Mouse (Mus musculus) ES-E14 (cell line): Measurements from ENCODE around the gene Vapa.

Experiments
- CHD2 ChIP-seq: IDR thresholded peaks from 2 replicates; pipeline ENCODE4 v1.6.1; 2014; ENCODE audit warnings: mild to moderate bottlenecking, low read depth, low read length, inconsistent platforms
- HCFC1 ChIP-seq: IDR thresholded peaks from 2 replicates; pipeline ENCODE4 v1.6.1; 2012; ENCODE audit warnings: low read length, inconsistent platforms, borderline replicate concordance; ENCODE audit not compliant: insufficient read depth
- MAFK ChIP-seq: IDR thresholded peaks from 2 replicates; pipeline ENCODE4 v1.6.1; 2014; ENCODE audit warnings: mild to moderate bottlenecking, low read depth, low read length, inconsistent platforms; ENCODE audit not compliant: insufficient read depth
- ZC3H11A ChIP-seq: IDR thresholded peaks from 2 replicates; pipeline ENCODE4 v1.6.1; 2012; ENCODE audit warnings: low read depth, mild to moderate bottlenecking, inconsistent platforms, low read length, borderline replicate concordance
- ZNF384 ChIP-seq: IDR thresholded peaks from 2 replicates; pipeline ENCODE4 v1.6.1; 2012; ENCODE audit warnings: low read depth, low read length, inconsistent platforms

GRCm38 (mm10) chr17:65574850-65575249 is 38.5 kb downstream of the Vapa start:
- TF ChIP-seq ZC3H11A (no peak), CHD2 (no peak), HCFC1 (no peak), ZNF384 (no peak), MAFK (no peak)
